Mouse (Mus musculus): ENCODE results near the gene Mob1a. TPM values are rescaled to one million over a fixed set of nuclear protein-coding genes. Genes with fewer than 3 reads are reported as not detected.
A peak's percentile ranks its signal among the peaks of the same experiment; 100 is the strongest.
"Not testable (repeated sequence)": the region's sequence is repeated elsewhere in the genome, so short reads cannot be mapped to it uniquely, and the experiment has no call there.

Mob1a gene
- total RNA-seq, 1 experiment from 2014 or later, result 127 TPM

- ATAC-seq (replicated peaks; ENCODE audit: low read depth, poor library complexity, severe bottlenecking), result no peak
These were observed 1.9 kb downstream of the Mob1a start for GRCm38 (mm10) chr6:83327591-83328190.

GRCm38 (mm10) chr6:83341387-83341786, 15.6 kb downstream of the Mob1a start:
- no peak for ATAC-seq (replicated peaks; ENCODE audit: low read depth, poor library complexity, severe bottlenecking)

GRCm38 (mm10) chr6:83342957-83343356, 17.1 kb downstream of the Mob1a start:
- ATAC-seq (replicated peaks; ENCODE audit: low read depth, poor library complexity, severe bottlenecking), result no peak

- ATAC-seq (replicated peaks; ENCODE audit: low read depth, poor library complexity, severe bottlenecking), result not testable (repeated sequence)
These were observed 19.5 kb downstream of the Mob1a start for GRCm38 (mm10) chr6:83345285-83345684.

GRCm38 (mm10) chr6:83347916-83348315, 22.1 kb downstream of the Mob1a start:
- ATAC-seq (replicated peaks; ENCODE audit: low read depth, poor library complexity, severe bottlenecking), result no peak

GRCm38 (mm10) chr6:83348873-83349272, 23.1 kb downstream of the Mob1a start, which contains the start of gene Bola3:
Gene Bola3 (plus strand): TSS chr6:83349147.
- ATAC-seq (replicated peaks; ENCODE audit: low read depth, poor library complexity, severe bottlenecking), result peak; percentile 34

- ATAC-seq (replicated peaks; ENCODE audit: low read depth, poor library complexity, severe bottlenecking), result peak; percentile 97
These were observed 23.6 kb downstream of the Mob1a start for GRCm38 (mm10) chr6:83349274-83349958.

GRCm38 (mm10) chr6:83350172-83350571, 24.4 kb downstream of the Mob1a start:
- no peak for ATAC-seq (replicated peaks; ENCODE audit: low read depth, poor library complexity, severe bottlenecking)

- no peak for ATAC-seq (replicated peaks; ENCODE audit: low read depth, poor library complexity, severe bottlenecking)
These were observed 25.1 kb downstream of the Mob1a start for GRCm38 (mm10) chr6:83350851-83351405.

GRCm38 (mm10) chr6:83351490-83352160, 25.8 kb downstream of the Mob1a start:
- ATAC-seq (replicated peaks; ENCODE audit: low read depth, poor library complexity, severe bottlenecking), result peak; percentile 53

GRCm38 (mm10) chr6:83352666-83353410, 27.0 kb downstream of the Mob1a start:
- no peak for ATAC-seq (replicated peaks; ENCODE audit: low read depth, poor library complexity, severe bottlenecking)

GRCm38 (mm10) chr6:83354856-83355781, 29.3 kb downstream of the Mob1a start:
- no peak for ATAC-seq (replicated peaks; ENCODE audit: low read depth, poor library complexity, severe bottlenecking)

- ATAC-seq (replicated peaks; ENCODE audit: low read depth, poor library complexity, severe bottlenecking), result peak; percentile 83
These were observed 30.8 kb downstream of the Mob1a start for GRCm38 (mm10) chr6:83356569-83357138.

GRCm38 (mm10) chr6:83357436-83357835, 31.6 kb downstream of the Mob1a start:
- ATAC-seq (replicated peaks; ENCODE audit: low read depth, poor library complexity, severe bottlenecking), result no peak

GRCm38 (mm10) chr6:83361523-83362248, 35.9 kb downstream of the Mob1a start:
- ATAC-seq (replicated peaks; ENCODE audit: low read depth, poor library complexity, severe bottlenecking), result no peak

- no peak for ATAC-seq (replicated peaks; ENCODE audit: low read depth, poor library complexity, severe bottlenecking)
These were observed 37.3 kb downstream of the Mob1a start for GRCm38 (mm10) chr6:83363075-83363474.

- ATAC-seq (replicated peaks; ENCODE audit: low read depth, poor library complexity, severe bottlenecking), result no peak
These were observed 44.6 kb downstream of the Mob1a start for GRCm38 (mm10) chr6:83370316-83370965.

- ATAC-seq (replicated peaks; ENCODE audit: low read depth, poor library complexity, severe bottlenecking), result no peak
These were observed 45.5 kb downstream of the Mob1a start for GRCm38 (mm10) chr6:83371350-83371749.
